Mouse (Mus musculus): ENCODE results near the gene Setmar.

DNA sequence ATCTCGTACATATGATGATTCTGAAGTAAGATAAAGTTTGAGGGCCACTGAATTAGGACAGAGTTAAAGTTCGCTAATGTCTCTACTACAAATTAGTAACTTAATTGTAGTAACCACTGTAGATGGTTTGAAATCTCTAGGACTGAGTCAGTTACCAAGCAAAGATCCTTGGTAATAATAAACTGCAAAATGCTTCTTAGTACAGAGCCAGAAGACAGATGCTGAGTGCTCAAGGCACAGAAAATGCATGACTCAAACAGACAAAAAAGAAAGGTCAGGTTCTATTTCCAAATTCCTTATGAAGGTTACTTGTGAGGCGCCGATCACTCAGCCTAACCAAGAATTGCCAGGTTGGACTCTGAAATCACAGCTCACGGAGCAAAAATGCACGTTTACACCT is 53.0 kb downstream of the Setmar start:
- TF ChIP-seq CTCF (conservative IDR thresholded peaks at IDR 0.05; ENCODE audit: low read length) (no peak), POU5F1 (IDR thresholded peaks at IDR 0.05; ENCODE audit: borderline replicate concordance, low read length) (no peak)
